Mouse (Mus musculus) liver, embryonic 16.5 days (tissue): ENCODE measurements around the gene Ctsf. TPM values are rescaled to one million over a fixed set of nuclear protein-coding genes. Genes with fewer than 3 reads are reported as not detected.
"Not testable (repeated sequence)": the region's sequence is repeated elsewhere in the genome, so short reads cannot be mapped to it uniquely, and the experiment has no call there.

ENCODE experiments used
- ATAC-seq: fragments of 200-750 bp; cut with Nextera tagmentation; 2 replicates; pipeline ENCODE4 v1.8.0; 2017; ENCODE audit warnings: low read depth, mild to moderate bottlenecking, moderate number of reproducible peaks, moderate library complexity
- H3K27ac ChIP-seq: fragments of 300-500 bp; sonication (generic); 2 replicates; pipeline ENCODE4 v1.5.1; 2014; ENCODE audit warnings: mild to moderate bottlenecking, low read length
- H3K27me3 ChIP-seq: fragments of 300-500 bp; sonication (generic); 2 replicates; pipeline ENCODE4 v1.6.1; 2014; ENCODE audit warnings: low read depth, low read length, mixed read lengths; ENCODE audit not compliant: control insufficient read depth, insufficient read depth
- H3K36me3 ChIP-seq: fragments of 300-500 bp; sonication (generic); 2 replicates; pipeline ENCODE4 v1.6.1; 2014; ENCODE audit warnings: mild to moderate bottlenecking; ENCODE audit not compliant: control insufficient read depth, insufficient read depth
- H3K4me1 ChIP-seq: fragments of 300-500 bp; sonication (generic); 2 replicates; pipeline ENCODE4 v1.6.1; 2014; ENCODE audit warnings: low read depth, low read length, mixed read lengths; ENCODE audit not compliant: control insufficient read depth
- H3K4me2 ChIP-seq: fragments of 300-500 bp; sonication (generic); 2 replicates; pipeline ENCODE4 v1.6.1; 2014; ENCODE audit warnings: low read depth, low read length, mixed read lengths
- H3K4me3 ChIP-seq: fragments of 300-500 bp; sonication (generic); 2 replicates; pipeline ENCODE4 v1.5.1; 2014; ENCODE audit warnings: low read depth, mild to moderate bottlenecking, low read length
- H3K9ac ChIP-seq: fragments of 300-500 bp; sonication (generic); 2 replicates; pipeline ENCODE4 v1.6.1; 2014; ENCODE audit warnings: low read depth, low read length
- H3K9me3 ChIP-seq: fragments of 300-500 bp; sonication (generic); replicated peaks from 2 replicates; pipeline ENCODE4 v1.6.1; 2016; ENCODE audit warnings: low read length; ENCODE audit not compliant: control insufficient read depth
- WGBS: fragments of 180-500 bp; shearing (Covaris S2); extraction: QIAGEN DNeasy Blood & Tissue Kit; methylation state at CpG from one replicate; pipeline ENCODE4 v1.1.7; 2014; ENCODE audit not compliant: insufficient replicate concordance; 5-methylcytosine and 5-hydroxymethylcytosine counted together
- polyA plus RNA-seq: library from polyadenylated mRNA; unstranded; fragments of >200 nt; fragmentation: Nextera tagmentation; extraction: Ambion mirVana; gene quantifications from 2 replicates; pipeline ENCODE4 v1.2.1, GENCODE M21; 2015

Ctsf gene
- polyA plus RNA-seq = 27.3 and 30.5 TPM in 2 replicates

DNA sequence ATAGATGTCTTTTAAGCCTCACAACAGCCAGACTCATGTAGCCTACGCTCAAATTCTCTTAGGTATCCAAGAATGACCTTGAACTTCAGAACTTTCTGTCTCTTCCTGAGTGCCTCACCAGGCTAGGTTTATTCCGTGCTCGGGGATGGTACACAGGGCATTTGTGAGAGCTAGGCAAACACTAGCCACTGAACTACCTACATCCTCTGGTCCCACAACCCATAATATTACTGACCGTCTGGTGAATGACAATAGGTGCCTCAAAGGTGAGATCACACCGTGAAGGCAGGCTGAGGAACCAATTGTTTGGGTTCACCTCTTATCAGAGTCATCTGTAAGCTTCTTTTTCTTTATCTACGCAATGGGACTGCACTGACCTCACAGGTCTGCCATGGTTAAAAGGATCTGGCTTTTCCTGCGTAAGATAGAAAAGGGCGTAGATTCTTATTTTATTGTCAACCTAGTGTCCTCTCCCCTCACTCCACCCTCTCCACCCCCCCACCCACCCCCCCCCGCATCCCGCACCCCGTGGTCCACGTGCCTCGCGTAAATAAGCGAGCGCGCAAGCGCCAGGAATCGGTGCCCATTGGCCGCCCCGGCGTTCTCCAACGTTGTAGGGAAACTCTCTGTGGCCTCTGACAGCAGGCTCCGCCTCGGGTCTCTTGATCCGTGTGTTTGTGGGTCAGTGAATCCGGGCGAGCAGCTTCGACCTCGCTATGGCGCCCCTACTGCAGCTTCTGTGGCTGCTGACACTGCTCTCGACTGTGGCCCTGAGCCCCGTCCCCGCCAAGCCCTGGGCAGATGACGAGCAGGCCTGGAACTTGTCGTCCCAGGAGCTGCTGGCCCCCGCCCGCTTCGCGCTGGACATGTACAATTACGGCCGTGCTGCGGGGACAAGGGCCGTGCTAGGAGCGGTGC is at the start of gene Ctsf:
TSS of gene Ctsf (plus strand) at position 579 of the 918 bp plus-strand sequence.
- Histone ChIP-seq H3K36me3 (no peaks in the 10 kb centered on the region), H3K4me2 (peak within 1 kb of the TSS; percentile 85), H3K27ac (no peak within 1 kb of the TSS), H3K4me1 (peaks cover 36% of the 10 kb centered on the region), H3K9ac (peak within 1 kb of the TSS; percentile 65), H3K4me3 (peak within 1 kb of the TSS; percentile 65), H3K27me3 (peaks cover 33% of the 10 kb centered on the region), H3K9me3 (no peaks in the 10 kb centered on the region)
- ATAC-seq = peak; percentile 12; the same call in 1 of the 2 replicates
- 5% methylated on average over 45 of the region's 45 CpGs for whole genome bisulfite sequencing

DNA sequence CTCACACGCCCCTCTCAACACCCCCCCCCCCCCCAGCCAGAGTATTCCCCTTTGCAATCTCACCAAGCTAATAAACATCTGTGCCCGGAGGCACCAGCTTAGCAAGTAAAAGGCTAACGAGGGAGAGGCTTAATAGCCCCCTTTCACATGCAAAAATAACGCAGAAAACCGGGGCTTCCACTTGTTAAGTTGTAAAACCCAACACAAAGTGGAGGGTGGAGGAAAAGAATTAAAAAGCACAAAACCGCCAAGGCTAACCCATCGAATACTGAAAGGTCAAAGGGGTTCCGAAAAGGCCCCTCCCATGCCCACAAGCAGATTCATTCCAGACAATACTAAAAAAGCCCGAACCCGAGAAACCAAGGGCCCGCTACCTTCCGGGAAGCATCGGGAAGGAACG is 44.6 kb upstream of the Ctsf start:
- peaks cover 23% of the 10 kb centered on the region for H3K4me1 ChIP-seq

DNA sequence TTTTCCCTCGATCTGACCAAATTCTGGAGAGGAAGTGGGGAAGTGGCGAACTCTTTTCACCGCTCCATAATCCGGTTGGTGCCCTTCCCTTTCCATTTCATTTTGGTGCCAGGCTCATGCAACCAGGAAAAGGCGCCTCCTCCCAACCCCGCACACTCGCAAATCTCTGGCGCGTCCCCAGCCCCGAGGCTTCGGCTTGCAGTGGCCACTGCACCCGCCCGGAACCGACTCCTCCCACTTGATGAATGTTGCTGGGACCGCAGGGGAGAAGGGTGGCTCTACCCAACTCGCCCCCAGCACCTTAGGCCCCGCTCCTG is 44.2 kb upstream of the Ctsf start:
- peak overlapping the region; percentile 91 for H3K27ac ChIP-seq
- peak overlapping the region; percentile 80 for H3K4me2 ChIP-seq
- no peaks in the 10 kb centered on the region for H3K27me3 ChIP-seq
- peak overlapping the region; percentile 75 for H3K9ac ChIP-seq
- WGBS = 0% methylated on average over 17 of the region's 17 CpGs
- H3K4me1 ChIP-seq = peaks cover 23% of the 10 kb centered on the region
- no peak for ATAC-seq
- no peaks in the 10 kb centered on the region for H3K36me3 ChIP-seq
- peak overlapping the region; percentile 87 for H3K4me3 ChIP-seq
- no peaks in the 10 kb centered on the region for H3K9me3 ChIP-seq

More for the DNA sequence above, 44.6 kb upstream of the Ctsf start:
- peak overlapping the region; percentile 91 for H3K27ac ChIP-seq
- peak overlapping the region; percentile 87 for H3K4me3 ChIP-seq
- H3K9me3 ChIP-seq = no peaks in the 10 kb centered on the region
- peak overlapping the region; percentile 80 for H3K4me2 ChIP-seq
- H3K36me3 ChIP-seq = no peaks in the 10 kb centered on the region
- peak overlapping the region; percentile 75 for H3K9ac ChIP-seq
- under 1% methylated on average over 14 of the region's 14 CpGs for WGBS
- ATAC-seq = no peak
- no peaks in the 10 kb centered on the region for H3K27me3 ChIP-seq

DNA sequence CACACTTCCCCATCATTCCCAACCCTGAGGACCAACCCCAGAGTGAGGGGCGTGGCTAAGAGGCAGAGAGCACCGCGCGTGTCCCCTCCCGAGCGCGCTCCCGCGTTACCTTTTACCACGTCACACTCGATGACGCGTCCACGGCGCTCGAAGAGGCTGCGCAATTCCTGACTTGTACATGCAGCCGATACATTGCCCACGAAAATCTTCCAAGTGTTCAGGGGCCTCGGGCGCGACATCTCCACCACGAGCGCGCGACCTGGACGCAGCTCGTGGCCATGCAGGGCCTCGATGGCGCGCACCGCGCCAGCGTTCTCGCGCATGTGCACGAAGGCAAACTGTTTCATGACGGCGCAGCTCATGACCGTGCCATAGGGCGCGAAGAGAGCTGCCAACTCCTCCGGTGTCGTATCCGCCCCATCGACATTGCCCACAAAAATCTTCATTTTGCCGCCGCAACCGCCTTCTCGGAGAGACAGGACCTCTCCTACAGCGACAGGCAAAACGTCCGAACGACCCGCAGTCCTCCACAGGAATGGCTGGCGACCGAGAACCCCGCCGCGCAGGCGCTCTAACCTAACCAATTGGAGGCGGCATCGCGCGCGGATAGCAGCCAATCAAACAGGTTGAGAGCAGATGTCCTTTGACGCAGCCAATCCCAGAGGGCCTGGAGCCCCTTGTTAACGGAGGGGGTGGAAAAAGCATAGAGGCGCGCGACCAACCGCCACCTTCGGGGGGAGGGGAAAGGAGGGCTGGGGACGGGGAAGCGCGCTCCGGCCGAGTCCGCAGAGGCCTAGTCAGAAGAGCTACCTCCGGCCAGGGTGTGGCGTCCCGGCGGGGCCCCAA is 43.6 kb upstream of the Ctsf start, which contains the start of the genes Gm21992 and Rbm14:
TSS of gene Gm21992 (minus strand) at position 550 of the 846 bp plus-strand sequence.
TSS of gene Rbm14 (minus strand) at position 572 of the 846 bp plus-strand sequence.
- no peaks in the 10 kb centered on the region for H3K36me3 ChIP-seq
- H3K27me3 ChIP-seq = no peaks in the 10 kb centered on the region
- peaks cover 23% of the 10 kb centered on the region for H3K4me1 ChIP-seq
- H3K4me3 ChIP-seq = peak within 1 kb of the TSS; percentile 87
- ATAC-seq = peak; percentile 94
- H3K27ac ChIP-seq = peak within 1 kb of the TSS; percentile 91
- peak within 1 kb of the TSS; percentile 80 for H3K4me2 ChIP-seq
- H3K9ac ChIP-seq = peak within 1 kb of the TSS; percentile 81
- H3K9me3 ChIP-seq = no peaks in the 10 kb centered on the region
- WGBS = under 1% methylated on average over 83 of the region's 83 CpGs

GRCm38 (mm10) chr19:4811909-4812242 is 43.1 kb upstream of the Ctsf start:
- Histone ChIP-seq H3K27me3 (no peaks in the 10 kb centered on the region), H3K27ac (peak overlapping the region; percentile 91), H3K4me1 (peaks cover 23% of the 10 kb centered on the region), H3K4me2 (peak overlapping the region; percentile 76), H3K9me3 (no peaks in the 10 kb centered on the region), H3K4me3 (peak overlapping the region; percentile 87), H3K9ac (peak overlapping the region; percentile 81), H3K36me3 (no peaks in the 10 kb centered on the region)
- WGBS = 3% methylated on average over 12 of the region's 12 CpGs
- ATAC-seq = no peak; the same call in 1 of the 2 replicates

DNA sequence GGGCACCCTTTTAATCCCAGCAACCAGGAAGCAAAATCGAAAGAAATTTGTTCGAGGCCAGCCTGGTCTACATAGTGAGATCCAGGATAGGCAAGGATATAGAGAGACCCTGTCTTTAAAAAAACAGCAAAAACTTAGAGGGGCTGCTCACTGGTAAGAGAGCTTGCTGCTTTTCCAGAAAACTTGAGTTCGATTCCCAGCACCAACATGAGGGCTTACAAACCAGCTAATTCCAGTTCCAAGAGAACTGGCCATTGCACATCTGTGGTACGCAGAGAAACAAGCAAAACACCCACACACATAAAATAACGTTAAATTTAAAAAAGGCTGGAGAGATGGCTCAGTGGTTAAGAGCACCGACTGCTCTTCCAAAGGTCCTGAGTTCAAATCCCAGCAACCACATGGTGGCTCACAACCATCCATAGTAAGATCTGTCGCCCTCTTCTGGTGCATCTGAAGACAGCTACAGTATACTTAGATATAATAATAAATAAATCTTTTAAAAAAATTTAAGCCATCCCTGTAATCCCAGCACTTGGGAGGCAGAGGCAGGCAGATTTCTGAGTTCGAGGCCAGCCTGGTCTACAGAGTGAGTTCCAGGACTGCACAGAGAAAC is 42.5 kb upstream of the Ctsf start:
- H3K36me3 ChIP-seq, H3K9me3 ChIP-seq, H3K27me3 ChIP-seq, ATAC-seq: not testable (repeated sequence)
- peaks cover 23% of the 10 kb centered on the region for H3K4me1 ChIP-seq
- peak overlapping the region; percentile 76 for H3K4me2 ChIP-seq
- 66% methylated on average over 8 of the region's 8 CpGs for WGBS
- H3K9ac ChIP-seq = peak overlapping the region; percentile 81
- H3K27ac ChIP-seq = peak overlapping the region; percentile 91
- H3K4me3 ChIP-seq = peak overlapping the region; percentile 87

GRCm38 (mm10) chr19:4813015-4813414 is 41.9 kb upstream of the Ctsf start:
- H3K27me3 ChIP-seq = no peaks in the 10 kb centered on the region
- 82% methylated on average over 6 of the region's 6 CpGs for WGBS
- no peak overlapping the region for H3K4me2 ChIP-seq
- H3K27ac ChIP-seq = no peak overlapping the region
- ATAC-seq = no peak
- peaks cover 21% of the 10 kb centered on the region for H3K4me1 ChIP-seq
- no peak overlapping the region for H3K4me3 ChIP-seq
- H3K9ac ChIP-seq = no peak overlapping the region
- H3K9me3 ChIP-seq = no peaks in the 10 kb centered on the region
- H3K36me3 ChIP-seq = no peaks in the 10 kb centered on the region

GRCm38 (mm10) chr19:4817182-4817835 is 37.6 kb upstream of the Ctsf start:
- no peaks in the 10 kb centered on the region for H3K36me3 ChIP-seq
- peaks cover 1% of the 10 kb centered on the region for H3K4me1 ChIP-seq
- WGBS = 50% methylated on average over 1 of the region's 1 CpGs
- peak; percentile 58 for ATAC-seq
- H3K4me3 ChIP-seq = no peak overlapping the region
- no peak overlapping the region for H3K9ac ChIP-seq
- H3K27me3 ChIP-seq = no peaks in the 10 kb centered on the region
- H3K27ac ChIP-seq = no peak overlapping the region
- H3K9me3 ChIP-seq = no peaks in the 10 kb centered on the region
- H3K4me2 ChIP-seq = no peak overlapping the region
